Mouse (Mus musculus) adrenal gland, adult 2 months (tissue): Measurements from ENCODE around the gene Pfn3. TPM values are rescaled to one million over a fixed set of nuclear protein-coding genes. Genes with fewer than 3 reads are reported as not detected.

Source experiments
- DNase-seq: peaks from one replicate; pipeline ENCODE4 v3.0.0; 2021
- polyA plus RNA-seq: library from polyadenylated mRNA; depleted of rRNA; stranded (reverse); fragments of >200 nt; gene quantifications from 2 replicates; pipeline ENCODE4 v1.2.3, GENCODE M21; 2012
- total RNA-seq, 2 experiments: library from RNA; stranded (reverse); gene quantifications; 2 replicates each; pipeline ENCODE4 v1.2.3; 2021

Gene Pfn3
- total and polyA plus RNA-seq, 3 experiments = not detected

- peak; percentile 84 for DNase-seq
Measured at GRCm38 (mm10) chr13:55430566-55430965, 15.5 kb upstream of the Pfn3 start.

DNA sequence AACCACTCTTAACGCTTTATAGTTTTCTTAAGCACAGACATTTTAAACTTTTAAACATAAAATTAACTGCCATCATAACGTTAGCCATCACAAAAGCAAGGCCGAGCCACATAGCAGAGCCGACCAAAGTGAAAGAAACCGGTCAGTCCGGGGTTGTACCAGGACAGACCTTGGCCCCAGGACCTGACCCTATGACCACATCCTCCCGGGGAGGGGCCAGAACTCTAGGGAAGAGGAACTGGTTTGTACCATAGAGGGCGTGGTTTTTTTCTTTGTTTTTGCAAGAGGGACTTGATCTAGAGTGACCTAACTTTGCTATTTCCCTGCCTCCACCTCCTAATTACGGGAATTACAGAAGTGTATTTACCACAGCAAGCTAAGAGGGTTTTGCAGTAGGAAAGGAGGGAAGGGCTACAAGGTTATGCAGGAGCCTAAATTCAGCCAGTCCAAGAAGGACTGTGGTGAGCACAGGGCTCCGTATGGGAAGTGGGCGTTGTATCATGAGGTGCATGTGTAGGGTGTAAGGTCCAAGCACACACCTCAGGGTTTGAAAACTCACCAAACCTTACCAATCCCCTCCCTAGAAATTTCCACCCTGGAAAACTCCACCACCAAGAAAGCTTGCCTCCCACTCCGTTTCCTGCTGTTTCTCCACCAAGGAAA, 14.3 kb upstream of the Pfn3 start:
- DNase-seq = peak; percentile 90

GRCm38 (mm10) chr13:55426613-55427012, 11.6 kb upstream of the Pfn3 start, which contains the start of gene F12:
Gene F12 (minus strand): TSS chr13:55426793.
- DNase-seq = no peak

GRCm38 (mm10) chr13:55420933-55421800, 6.1 kb upstream of the Pfn3 start:
- peak; percentile 83 for DNase-seq

DNA sequence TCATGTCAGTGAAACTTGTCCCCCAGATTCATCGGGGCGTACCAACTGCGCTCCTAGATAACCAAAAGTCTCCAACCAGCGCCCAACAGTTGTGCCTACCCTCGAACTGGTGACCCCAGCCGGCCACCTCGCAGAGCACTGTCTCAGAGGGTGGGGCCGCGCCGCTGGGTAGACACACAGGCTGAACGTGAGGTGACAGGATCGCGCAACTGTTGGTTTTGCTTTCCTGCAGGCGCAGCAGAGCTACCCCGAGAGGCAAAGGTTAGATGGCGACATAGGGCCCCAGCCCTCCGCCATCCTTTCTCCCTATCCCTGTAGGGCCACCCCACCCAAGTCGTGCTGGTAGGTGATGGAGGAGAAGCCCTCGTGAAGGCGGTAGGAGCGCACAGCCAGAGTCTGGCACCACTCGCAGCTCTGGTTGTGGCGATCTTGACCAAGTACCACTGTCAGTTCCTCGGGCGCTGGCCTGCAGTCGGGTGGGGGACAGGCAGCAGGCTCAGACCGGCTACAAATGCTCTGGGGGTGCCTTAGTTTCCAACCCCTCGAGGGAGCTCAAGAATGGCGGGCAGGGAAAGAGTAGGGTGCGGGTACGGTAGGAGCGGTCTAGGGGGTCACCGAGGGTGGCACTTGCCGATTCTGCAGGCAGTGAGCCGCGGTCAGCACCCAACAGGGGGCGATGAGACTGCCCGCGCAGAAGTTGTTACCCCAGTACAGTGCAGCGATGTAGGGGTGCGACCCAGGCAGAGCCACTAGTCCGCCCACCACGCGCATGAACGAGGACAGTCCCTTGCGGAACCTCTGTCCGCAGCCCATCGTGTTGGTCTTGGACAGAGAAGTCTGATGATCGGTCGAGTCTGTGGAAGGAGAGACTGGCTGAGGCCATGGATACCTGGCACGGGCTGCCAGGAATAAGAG, 5.2 kb upstream of the Pfn3 start:
- DNase-seq = no peak

DNA sequence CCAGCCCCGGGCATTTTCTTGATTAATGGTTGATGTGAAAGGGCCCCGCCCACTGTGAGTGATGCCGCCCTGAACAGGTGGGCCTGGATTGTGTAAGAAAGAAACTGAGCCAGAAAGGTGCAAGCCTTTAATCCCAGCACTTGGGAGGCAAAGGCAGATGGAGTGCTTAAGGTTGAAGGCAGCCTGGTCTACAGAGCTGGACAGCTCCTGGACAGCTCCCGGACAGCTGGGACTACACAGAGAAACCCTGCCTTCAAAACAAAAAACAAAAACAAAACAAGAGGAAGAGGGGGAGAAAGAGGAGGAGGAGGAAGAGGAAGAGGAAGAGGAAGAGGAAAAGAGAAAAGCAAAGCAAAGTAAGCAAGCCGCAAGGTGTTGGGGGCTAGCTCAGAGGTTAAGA, 4.1 kb upstream of the Pfn3 start:
- DNase-seq = no peak

GRCm38 (mm10) chr13:55418004-55418403, 3.0 kb upstream of the Pfn3 start:
- peak; percentile 92 for DNase-seq

DNA sequence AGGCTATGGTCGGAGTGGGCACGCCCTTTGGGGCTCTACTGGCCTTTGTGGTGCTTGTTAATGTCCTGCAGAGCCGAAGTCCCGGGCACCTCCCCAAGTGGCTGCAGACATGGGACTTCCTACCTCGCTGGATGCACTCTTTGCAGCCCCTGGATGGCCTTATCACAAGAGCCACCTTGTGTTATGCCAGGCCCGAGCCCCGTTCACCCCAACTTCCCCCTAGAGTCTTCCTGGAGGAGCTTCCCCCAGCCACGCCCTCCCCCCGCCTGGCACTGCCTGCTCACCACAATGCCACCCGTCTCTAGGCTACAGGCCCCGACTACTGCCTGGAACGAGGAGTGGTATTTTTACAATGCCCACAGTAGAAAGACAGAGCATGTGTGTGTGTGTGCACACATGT, 1.7 kb downstream of the Pfn3 start:
- DNase-seq = no peak

GRCm38 (mm10) chr13:55412643-55413307, 2.3 kb downstream of the Pfn3 start:
- DNase-seq = peak; percentile 54

- DNase-seq = no peak
Measured at GRCm38 (mm10) chr13:55411826-55412225, 3.2 kb downstream of the Pfn3 start.

GRCm38 (mm10) chr13:55408546-55409120, 6.4 kb downstream of the Pfn3 start:
- no peak for DNase-seq

- no peak for DNase-seq
Measured at GRCm38 (mm10) chr13:55407341-55407740, 7.7 kb downstream of the Pfn3 start.

- no peak for DNase-seq
Measured at GRCm38 (mm10) chr13:55405783-55406390, 9.1 kb downstream of the Pfn3 start.

DNA sequence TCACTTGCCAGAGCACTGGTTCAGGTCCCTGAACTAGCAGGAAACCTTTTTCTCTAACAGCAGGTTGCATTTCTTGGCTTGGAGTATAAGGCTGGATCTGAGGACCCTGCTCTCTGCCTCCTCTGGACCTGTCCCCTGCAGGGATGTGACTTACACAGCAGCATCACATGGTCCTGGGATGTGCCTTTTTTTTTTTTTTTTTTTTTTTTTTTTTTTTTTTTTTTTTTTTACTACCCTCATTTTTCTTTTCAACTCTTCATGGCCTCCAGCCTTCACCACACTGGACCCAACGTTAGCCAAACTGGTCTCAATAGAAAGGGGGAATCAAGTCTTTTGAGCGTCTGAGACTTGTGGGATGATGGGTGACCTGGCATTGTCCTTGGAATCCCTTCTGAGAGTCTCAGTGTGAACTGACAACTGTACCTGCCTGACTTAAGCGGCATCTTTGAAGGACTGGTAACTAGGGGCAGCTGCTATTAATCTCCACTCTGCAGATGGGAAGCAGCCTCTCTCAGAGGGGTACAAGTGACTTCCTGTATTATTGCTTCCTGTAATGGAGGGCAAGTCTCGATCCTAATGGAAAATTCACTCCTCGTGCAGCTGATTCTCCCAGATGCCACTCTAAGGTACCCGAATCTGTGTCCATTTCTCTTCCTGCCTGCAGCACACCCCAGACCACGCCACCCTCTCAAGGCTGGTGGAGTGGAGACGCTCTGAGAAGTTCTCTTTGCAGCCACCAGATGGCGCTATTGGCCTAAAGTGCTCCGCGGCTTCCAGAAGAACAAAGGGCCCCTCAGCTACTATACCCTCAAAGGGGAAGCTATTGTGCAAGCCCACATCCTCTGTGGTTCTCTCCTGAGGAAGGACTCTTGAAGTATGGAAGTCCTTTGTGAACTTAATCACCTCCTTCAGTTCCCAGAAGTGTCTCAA, 9.9 kb downstream of the Pfn3 start:
- DNase-seq = peak; percentile 68

- DNase-seq = no peak
Measured at GRCm38 (mm10) chr13:55403935-55404852, 10.8 kb downstream of the Pfn3 start.

GRCm38 (mm10) chr13:55403266-55403665, 11.8 kb downstream of the Pfn3 start:
- DNase-seq = no peak

- no peak for DNase-seq
Measured at GRCm38 (mm10) chr13:55400039-55400346, 15.0 kb downstream of the Pfn3 start.

GRCm38 (mm10) chr13:55399300-55400038, 15.6 kb downstream of the Pfn3 start:
- DNase-seq = no peak
